Mouse (Mus musculus) liver, postnatal 0 days (tissue): ENCODE measurements around the gene Timmdc1.

ENCODE experiments used
- CTCF ChIP-seq: sonication (generic); IDR thresholded peaks from 2 replicates; pipeline ENCODE4 v1.5.1; 2016; ENCODE audit warnings: antibody characterized with exemption, low read depth
- EP300 ChIP-seq: IDR thresholded peaks from 2 replicates; pipeline ENCODE4 v1.6.1; 2016; ENCODE audit warnings: antibody characterized with exemption, low read depth, mild to moderate bottlenecking

DNA sequence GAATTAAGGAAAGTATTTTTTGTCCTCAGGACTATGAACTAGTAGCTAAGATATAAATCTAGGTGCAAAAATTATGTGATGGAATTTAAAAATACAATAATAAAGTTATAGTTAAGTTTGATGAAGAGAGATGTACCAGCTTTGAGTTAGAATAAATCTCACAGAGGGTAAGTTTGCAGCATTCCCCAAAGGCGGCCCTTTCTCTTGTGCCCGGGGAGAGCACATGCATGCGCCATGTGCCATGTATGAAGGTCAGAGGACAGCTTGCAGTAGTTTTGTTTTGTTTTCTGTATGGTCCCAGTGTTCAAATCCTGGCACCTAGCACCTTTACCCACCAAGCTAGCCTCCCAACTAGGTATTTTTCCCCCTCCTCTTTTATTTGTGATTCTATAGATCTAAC lies 49.0 kb upstream of the Timmdc1 start:
- TF ChIP-seq CTCF (no peak), EP300 (no peak)
